8 mouse cellular contexts compared by ENCODE assay signal in genomic region chr15:83375136-83375535, GRCm38 (mm10). TPM values are rescaled to one million over a fixed set of nuclear protein-coding genes. Genes with fewer than 3 reads are reported as not detected.
DNase-seq lines count a peak whose midpoint lies in the region; ATAC-seq and TF ChIP-seq lines count a peak whose summit lies in the region.

No protein-coding gene starts in this region.

- peaks cover 27% of the 10 kb centered on the region for H3K36me3 ChIP-seq in ES-E14 (ENCODE audit: control insufficient read depth, insufficient read depth, low read length, poor library complexity, severe bottlenecking)
- peaks cover 46% of the 10 kb centered on the region for H3K36me3 ChIP-seq in intestine, postnatal 0 days (ENCODE audit: control insufficient read depth, insufficient read depth)
- H3K36me3 ChIP-seq in midbrain, postnatal 0 days (ENCODE audit: insufficient read depth, low read length) = peaks cover 3% of the 10 kb centered on the region; the same call in 1 of the 2 replicates

- in situ Hi-C loops in ES-E14 (cut with MboI; ENCODE audit: low sequenced_read_pairs in 2 of 2, unreplicated experiment in 2 of 2) = no loop called here

- WGBS in intestine, postnatal 0 days = 63% methylated on average over 4 of the region's 4 CpGs
- 62% methylated on average over 4 of the region's 4 CpGs for WGBS in midbrain, postnatal 0 days

- no peak overlapping the region for H3K9ac ChIP-seq in ES-E14 (ENCODE audit: insufficient read depth, low read depth, low read length, poor library complexity, severe bottlenecking)
- H3K9ac ChIP-seq in intestine, postnatal 0 days (ENCODE audit: low read depth, low read length) = no peak overlapping the region
- no peak overlapping the region for H3K9ac ChIP-seq in midbrain, postnatal 0 days (replicated peaks; ENCODE audit: low read length, poor library complexity, severe bottlenecking)

- no peak overlapping the region for H3K4me2 ChIP-seq in intestine, postnatal 0 days (replicated peaks; ENCODE audit: low read depth)
- no peak overlapping the region for H3K4me2 ChIP-seq in midbrain, postnatal 0 days (ENCODE audit: low read depth, low read length, poor library complexity, severe bottlenecking)

- H3K27ac ChIP-seq in ES-E14 (ENCODE audit: insufficient read depth, low read depth, low read length, poor library complexity, severe bottlenecking) = no peak overlapping the region
- no peak overlapping the region for H3K27ac ChIP-seq in gastrocnemius, adult 2 months
- no peak overlapping the region for H3K27ac ChIP-seq in intestine, postnatal 0 days (ENCODE audit: low read depth, low read length)
- no peak overlapping the region for H3K27ac ChIP-seq in midbrain, postnatal 0 days (ENCODE audit: low read depth, low read length)

- DNase-seq in 3134 (ENCODE audit: extremely low read depth, insufficient read length, low spot score) (peak; percentile 28), ES-E14 (ENCODE audit: low read depth, low spot score) (peak; percentile 33)
- DNase-seq in cerebellum, adult 8-10 months = peak; percentile 20
- peak; percentile 81 for DNase-seq in gastrocnemius, adult 2 months
- DNase-seq in left cerebral cortex, postnatal 4 days = peak; percentile 66
- DNase-seq in midbrain, postnatal 0 days (ENCODE audit: low spot score) = peak; percentile 55
- DNase-seq in thymus, postnatal 25 days = peak; percentile 9

- no peaks in the 10 kb centered on the region for H3K27me3 ChIP-seq in intestine, postnatal 0 days (replicated peaks; ENCODE audit: control insufficient read depth, insufficient read depth, low read length)
- H3K27me3 ChIP-seq in midbrain, postnatal 0 days (ENCODE audit: insufficient read depth, low read length) = no peaks in the 10 kb centered on the region

- no peak overlapping the region for H3K4me3 ChIP-seq in ES-E14 (ENCODE audit: insufficient read depth in 1 of 2, low read depth in 1 of 2, low read length in 2 of 2, poor library complexity in 1 of 2, severe bottlenecking in 1 of 2)
- no peak overlapping the region for H3K4me3 ChIP-seq in gastrocnemius, adult 2 months
- no peak overlapping the region for H3K4me3 ChIP-seq in intestine, postnatal 0 days (ENCODE audit: low read depth, low read length)
- no peak overlapping the region for H3K4me3 ChIP-seq in midbrain, postnatal 0 days (ENCODE audit: low read depth, low read length)

- intact Hi-C loops in gastrocnemius, adult 2 months (cut with DNase I) = no loop called here
- intact Hi-C loops in left cerebral cortex, postnatal 4 days (cut with DNase I) = no loop called here

- ATAC-seq in intestine, postnatal 0 days = peak; percentile 31; the same call in 1 of the 2 replicates
- ATAC-seq in midbrain, postnatal 0 days (ENCODE audit: low FRiP score) = no peak

- H3K4me1 ChIP-seq in ES-E14 (ENCODE audit: control insufficient read depth in 2 of 2, insufficient read depth in 2 of 2, low read length in 2 of 2, poor library complexity in 1 of 2) = no peaks in the 10 kb centered on the region
- no peaks in the 10 kb centered on the region for H3K4me1 ChIP-seq in intestine, postnatal 0 days (replicated peaks; ENCODE audit: control insufficient read depth, insufficient read depth, low read length)
- no peaks in the 10 kb centered on the region for H3K4me1 ChIP-seq in midbrain, postnatal 0 days (ENCODE audit: insufficient read depth, low read length)

- no peaks in the 10 kb centered on the region for H3K9me3 ChIP-seq in ES-E14 (ENCODE audit: control insufficient read depth, insufficient read depth, low read depth, low read length)
- no peaks in the 10 kb centered on the region for H3K9me3 ChIP-seq in intestine, postnatal 0 days (ENCODE audit: control insufficient read depth)
- H3K9me3 ChIP-seq in midbrain, postnatal 0 days (ENCODE audit: low read length) = no peaks in the 10 kb centered on the region

- TF ChIP-seq CTCF in gastrocnemius, adult 2 months (IDR thresholded peaks at IDR 0.05) = peak; percentile 82
- peak; percentile 77 for TF ChIP-seq CTCF in intestine, postnatal 0 days (IDR thresholded peaks at IDR 0.05; ENCODE audit: low read depth)
- TF ChIP-seq CTCF in midbrain, postnatal 0 days (IDR thresholded peaks at IDR 0.05) = peak; percentile 59

TF ChIP-seq in ES-E14, 5 proteins besides CTCF, POLR2A, EP300 and RAD21:
- TF ChIP-seq MAFK (IDR thresholded peaks at IDR 0.05; ENCODE audit: insufficient read depth, low read depth, low read length) = no peak
- no peak for TF ChIP-seq CHD2 (IDR thresholded peaks at IDR 0.05; ENCODE audit: low read depth, low read length)
- no peak for TF ChIP-seq ZC3H11A (IDR thresholded peaks at IDR 0.05; ENCODE audit: borderline replicate concordance, low read depth, low read length)
- TF ChIP-seq HCFC1 (IDR thresholded peaks at IDR 0.05; ENCODE audit: borderline replicate concordance, insufficient read depth, low read length) = no peak
- TF ChIP-seq ZNF384 (IDR thresholded peaks at IDR 0.05; ENCODE audit: low read depth, low read length) = peak; percentile 70

RNA-seq across cellular contexts. Expression of gene Arfgap3, which starts 25.1 kb away (rescaled TPM):
- 10.8 and 13.5 TPM in 2 replicates for total RNA-seq in ES-E14 (2012; rRNA removed)
- 1 to 10 TPM; 6.0 to 6.7 TPM for total RNA-seq in gastrocnemius, adult 2 months (2021)
- polyA plus RNA-seq in intestine, postnatal 0 days (2015; fragmentation: Nextera tagmentation; extraction: Ambion mirVana) = 119 and 124 TPM in 2 replicates
- total RNA-seq in left cerebral cortex, postnatal 4 days (2021) = 10 to 100 TPM; 27.9 to 30.2 TPM
- total RNA-seq in midbrain, postnatal 0 days (2014; rRNA removed) = 41.8 and 44.0 TPM in 2 replicates
- 36.4 and 36.8 TPM in 2 replicates for polyA plus RNA-seq in midbrain, postnatal 0 days (2015; fragmentation: Nextera tagmentation; extraction: Ambion mirVana)

Comparison
In these comparisons a context has a peak if more than half of its experiments do, and no peak if none do; other contexts are left out.
1. DNase-seq: peak in every context shown above with its lines; median percentile 81 in gastrocnemius, adult 2 months; 66 in left cerebral cortex, postnatal 4 days; 55 in midbrain, postnatal 0 days; 33 in ES-E14; 28 in 3134; 20 in cerebellum, adult 8-10 months; 9 in thymus, postnatal 25 days.